Mouse (Mus musculus) heart, embryonic 10.5 days (tissue): ENCODE measurements around the gene Pon2. TPM values are rescaled to one million over a fixed set of nuclear protein-coding genes. Genes with fewer than 3 reads are reported as not detected.
"Not testable (repeated sequence)": the region's sequence is repeated elsewhere in the genome, so short reads cannot be mapped to it uniquely, and the experiment has no call there.

Experiments
- DNase-seq: peaks from one replicate; pipeline ENCODE4 v3.0.0-alpha.2; 2017; ENCODE audit warnings: low spot score
- H3K27ac ChIP-seq: fragments of 300-500 bp; sonication (generic); 2 replicates; pipeline ENCODE4 v1.5.1; 2016; ENCODE audit warnings: mild to moderate bottlenecking
- H3K27me3 ChIP-seq: fragments of 300-500 bp; sonication (generic); 2 replicates; pipeline ENCODE4 v1.6.1; 2016; ENCODE audit warnings: mild to moderate bottlenecking; ENCODE audit not compliant: poor library complexity, insufficient read depth, severe bottlenecking
- H3K36me3 ChIP-seq: fragments of 300-500 bp; sonication (generic); 2 replicates; pipeline ENCODE4 v1.6.1; 2016; ENCODE audit warnings: mild to moderate bottlenecking, moderate library complexity
- H3K4me1 ChIP-seq: fragments of 300-500 bp; sonication (generic); 2 replicates; pipeline ENCODE4 v1.6.1; 2016; ENCODE audit warnings: mild to moderate bottlenecking
- H3K4me3 ChIP-seq: fragments of 300-500 bp; sonication (generic); 2 replicates; pipeline ENCODE4 v1.5.1; 2016; ENCODE audit warnings: mild to moderate bottlenecking, moderate library complexity
- H3K9me3 ChIP-seq: fragments of 300-500 bp; sonication (generic); 2 replicates; pipeline ENCODE4 v1.6.1; 2016; ENCODE audit warnings: mild to moderate bottlenecking, moderate library complexity
- WGBS: fragments of 180-500 bp; shearing (Covaris S2); methylation state at CpG from one replicate; pipeline ENCODE4 v1.1.7; 2016; 5-methylcytosine and 5-hydroxymethylcytosine counted together
- polyA plus RNA-seq: library from polyadenylated mRNA; unstranded; fragments of >200 nt; fragmentation: Nextera tagmentation; extraction: Ambion mirVana; gene quantifications from 2 replicates; pipeline ENCODE4 v1.2.1, GENCODE M21; 2016

The Pon2 gene
- polyA plus RNA-seq, result 36.8 and 37.9 TPM in 2 replicates

- Histone ChIP-seq H3K36me3 (no peaks in the 10 kb centered on the region), H3K4me3 (peak within 1 kb of the TSS; percentile 85), H3K27me3 (no peaks in the 10 kb centered on the region), H3K27ac (peak within 1 kb of the TSS; percentile 97), H3K9me3 (no peaks in the 10 kb centered on the region), H3K4me1 (no peaks in the 10 kb centered on the region)
- DNase-seq, result peak; percentile 92
- under 1% methylated on average over 46 of the region's 47 CpGs for WGBS
Measured at GRCm38 (mm10) chr6:5298092-5298554, at the start of gene Pon2. Gene Pon2 (minus strand): TSS chr6:5298455.

GRCm38 (mm10) chr6:5344255-5344654, 46.0 kb upstream of the Pon2 start:
- Histone ChIP-seq H3K27ac (peak overlapping the region; percentile 70), H3K4me1 (peaks cover 10% of the 10 kb centered on the region), H3K27me3 (no peaks in the 10 kb centered on the region), H3K9me3 (no peaks in the 10 kb centered on the region), H3K36me3 (no peaks in the 10 kb centered on the region), H3K4me3 (no peak overlapping the region)
- no peak for DNase-seq
- 67% methylated on average over 6 of the region's 6 CpGs for WGBS

DNA sequence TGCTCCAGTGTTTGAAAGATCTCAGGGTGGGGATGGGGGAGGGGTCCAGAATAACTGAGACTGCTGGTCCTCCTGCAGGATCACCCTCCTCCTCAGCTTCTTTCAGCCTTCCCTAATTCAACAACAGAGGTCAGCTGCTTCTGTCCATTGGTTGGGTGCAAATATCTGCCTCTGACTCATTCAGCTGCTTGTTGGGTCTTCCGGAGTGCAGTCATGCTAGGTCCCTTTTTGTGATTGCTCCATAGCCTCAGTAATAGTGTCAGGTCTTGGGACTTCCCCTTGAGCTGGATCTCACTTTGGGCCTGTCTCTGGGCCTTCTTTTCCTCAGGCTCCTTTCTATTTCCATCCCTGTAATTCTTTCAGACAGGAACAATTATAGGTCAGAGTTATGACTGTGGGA, 41.0 kb upstream of the Pon2 start:
- WGBS, result 80% methylated on average over 1 of the region's 1 CpGs
- H3K27ac ChIP-seq, H3K4me3 ChIP-seq, H3K36me3 ChIP-seq, H3K27me3 ChIP-seq, H3K4me1 ChIP-seq, DNase-seq, H3K9me3 ChIP-seq: not testable (repeated sequence)

- not testable (repeated sequence) for H3K4me1 ChIP-seq, DNase-seq, H3K27ac ChIP-seq, H3K4me3 ChIP-seq, H3K36me3 ChIP-seq, H3K9me3 ChIP-seq, H3K27me3 ChIP-seq
- WGBS, result 87% methylated on average over 4 of the region's 4 CpGs
Measured at GRCm38 (mm10) chr6:5338781-5339180, 40.5 kb upstream of the Pon2 start.

DNA sequence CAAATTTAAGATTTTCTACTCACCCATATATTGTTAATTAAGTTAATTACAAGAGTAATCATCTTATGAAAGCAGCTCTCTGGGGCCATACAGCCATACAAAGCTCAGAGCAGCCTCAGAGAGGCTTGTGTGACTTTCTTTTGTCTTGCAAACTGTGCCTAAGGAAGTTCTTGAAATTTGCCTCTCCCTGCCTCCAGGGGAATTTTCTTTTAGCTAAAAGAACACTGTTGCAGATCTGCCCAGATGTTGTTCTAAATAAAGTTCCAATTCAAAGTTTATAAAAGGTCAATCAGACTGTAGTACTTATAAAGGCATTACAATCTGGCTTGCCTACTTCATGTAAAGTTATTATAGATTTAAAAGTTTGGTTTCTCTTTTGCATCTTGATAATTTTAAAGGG, 37.8 kb upstream of the Pon2 start:
- not testable (repeated sequence) for H3K27me3 ChIP-seq, DNase-seq, H3K36me3 ChIP-seq, H3K27ac ChIP-seq, H3K9me3 ChIP-seq, H3K4me3 ChIP-seq, H3K4me1 ChIP-seq

GRCm38 (mm10) chr6:5334021-5334420, 35.8 kb upstream of the Pon2 start:
- Histone ChIP-seq H3K27me3 (no peaks in the 10 kb centered on the region), H3K4me1 (no peaks in the 10 kb centered on the region), H3K36me3 (no peaks in the 10 kb centered on the region), H3K9me3 (no peaks in the 10 kb centered on the region), H3K27ac (no peak overlapping the region), H3K4me3 (peak overlapping the region; percentile 18; the same call in 1 of the 2 replicates)
- DNase-seq, result no peak
- 47% methylated on average over 5 of the region's 5 CpGs for WGBS

GRCm38 (mm10) chr6:5332560-5333150, 34.4 kb upstream of the Pon2 start:
- WGBS, result 72% methylated on average over 3 of the region's 3 CpGs
- no peaks in the 10 kb centered on the region for H3K4me1 ChIP-seq
- H3K4me3 ChIP-seq, result no peak overlapping the region
- no peak for DNase-seq
- H3K36me3 ChIP-seq, result no peaks in the 10 kb centered on the region
- no peak overlapping the region for H3K27ac ChIP-seq
- no peaks in the 10 kb centered on the region for H3K27me3 ChIP-seq
- no peaks in the 10 kb centered on the region for H3K9me3 ChIP-seq

- Histone ChIP-seq H3K27me3 (no peaks in the 10 kb centered on the region), H3K36me3 (no peaks in the 10 kb centered on the region), H3K27ac (no peak overlapping the region), H3K4me3 (no peak overlapping the region), H3K9me3 (no peaks in the 10 kb centered on the region), H3K4me1 (no peaks in the 10 kb centered on the region)
- 57% methylated on average over 2 of the region's 2 CpGs for WGBS
- DNase-seq, result no peak
Measured at GRCm38 (mm10) chr6:5325122-5325521, 26.9 kb upstream of the Pon2 start.

- DNase-seq, H3K27ac ChIP-seq, H3K4me1 ChIP-seq, H3K4me3 ChIP-seq, H3K27me3 ChIP-seq, H3K36me3 ChIP-seq, H3K9me3 ChIP-seq: not testable (repeated sequence)
- 91% methylated on average over 6 of the region's 6 CpGs for WGBS
Measured at GRCm38 (mm10) chr6:5324101-5324500, 25.8 kb upstream of the Pon2 start.

DNA sequence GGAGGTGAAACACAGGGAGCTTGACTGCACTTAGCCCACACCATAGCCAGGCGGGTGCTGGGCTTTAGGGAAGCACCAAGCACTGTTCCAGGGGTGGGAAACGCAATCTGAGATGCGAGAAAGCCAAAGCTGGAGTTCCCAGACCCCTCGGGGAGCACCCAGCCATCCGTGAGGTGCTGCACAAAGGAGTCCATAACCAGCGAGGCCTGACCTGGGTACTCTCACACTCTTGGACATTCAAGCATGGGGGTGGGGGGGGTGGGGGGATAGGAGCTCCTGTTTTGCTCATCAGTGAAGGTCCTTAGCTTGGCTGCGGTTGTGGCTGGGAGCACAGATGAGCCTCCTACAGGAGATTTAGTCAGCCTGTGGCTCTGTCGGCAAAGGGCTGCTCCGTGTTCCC, 18.4 kb upstream of the Pon2 start:
- no peak overlapping the region for H3K27ac ChIP-seq
- H3K27me3 ChIP-seq, result no peaks in the 10 kb centered on the region
- no peak overlapping the region for H3K4me3 ChIP-seq
- WGBS, result 90% methylated on average over 9 of the region's 9 CpGs
- no peaks in the 10 kb centered on the region for H3K36me3 ChIP-seq
- H3K4me1 ChIP-seq, result peaks cover 5% of the 10 kb centered on the region; the same call in 1 of the 2 replicates
- no peaks in the 10 kb centered on the region for H3K9me3 ChIP-seq
- no peak for DNase-seq

GRCm38 (mm10) chr6:5315053-5315759, 17.0 kb upstream of the Pon2 start:
- Histone ChIP-seq H3K4me3 (no peak overlapping the region), H3K4me1 (peaks cover 5% of the 10 kb centered on the region; the same call in 1 of the 2 replicates), H3K27ac (no peak overlapping the region), H3K36me3 (no peaks in the 10 kb centered on the region), H3K9me3 (no peaks in the 10 kb centered on the region), H3K27me3 (no peaks in the 10 kb centered on the region)
- no peak for DNase-seq
- WGBS, result 85% methylated on average over 3 of the region's 3 CpGs

- no peak for DNase-seq
- WGBS, result 85% methylated on average over 5 of the region's 5 CpGs
- H3K36me3 ChIP-seq, result no peaks in the 10 kb centered on the region
- H3K4me3 ChIP-seq, result no peak overlapping the region
- no peaks in the 10 kb centered on the region for H3K9me3 ChIP-seq
- H3K4me1 ChIP-seq, result peaks cover 5% of the 10 kb centered on the region; the same call in 1 of the 2 replicates
- H3K27me3 ChIP-seq, result no peaks in the 10 kb centered on the region
- no peak overlapping the region for H3K27ac ChIP-seq
Measured at GRCm38 (mm10) chr6:5313951-5314590, 15.8 kb upstream of the Pon2 start.

DNA sequence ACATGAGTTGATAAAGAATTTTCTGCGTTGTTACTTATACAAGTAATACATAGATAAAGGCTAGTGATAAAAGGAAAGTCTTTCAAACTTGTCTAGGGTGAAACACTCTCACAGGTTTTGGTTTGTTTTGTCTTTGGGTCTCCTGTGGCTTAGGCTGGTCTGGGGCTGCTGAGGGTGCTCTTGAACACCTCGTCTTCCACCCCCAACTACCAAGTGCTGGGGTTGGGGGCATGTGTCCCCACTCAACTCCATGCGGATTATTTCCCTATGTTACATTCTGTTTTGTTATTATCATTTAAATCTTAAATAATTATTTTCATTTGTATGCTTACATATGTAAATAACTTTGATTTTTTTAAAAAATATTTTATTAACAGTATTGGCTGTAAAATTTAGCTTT, 12.2 kb upstream of the Pon2 start:
- Histone ChIP-seq H3K4me1 (peaks cover 5% of the 10 kb centered on the region; the same call in 1 of the 2 replicates), H3K27me3 (no peaks in the 10 kb centered on the region), H3K4me3 (no peak overlapping the region), H3K9me3 (no peaks in the 10 kb centered on the region), H3K27ac (no peak overlapping the region), H3K36me3 (no peaks in the 10 kb centered on the region)
- DNase-seq, result no peak
- WGBS, result 79% methylated on average over 3 of the region's 3 CpGs
